Mouse (Mus musculus): ENCODE measurements around the gene Adcy4. TPM values are rescaled to one million over a fixed set of nuclear protein-coding genes. Genes with fewer than 3 reads are reported as not detected.

Adcy4 gene
- polyA plus RNA-seq, 1 experiment from 2014 or later, result 0.04 TPM

DNA sequence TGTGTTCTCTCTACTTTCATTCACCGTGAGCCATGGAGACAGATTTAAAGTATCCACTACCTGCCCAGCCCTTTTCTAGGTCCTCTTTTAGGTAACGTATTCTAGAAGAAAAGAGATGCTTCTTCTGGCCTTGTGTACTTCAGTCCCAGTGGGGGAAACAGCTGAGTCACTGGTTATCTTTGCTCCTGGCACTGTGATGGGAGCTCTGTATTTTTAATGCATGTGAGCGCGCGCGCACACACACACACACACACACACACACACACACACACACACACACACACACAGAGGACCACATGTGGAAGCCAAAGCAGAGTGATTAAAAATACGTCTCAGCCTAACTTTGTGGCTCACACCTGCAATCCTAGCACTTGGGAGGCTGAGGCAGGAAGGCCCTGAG lies 60.5 kb downstream of the Adcy4 start:
- Histone ChIP-seq H3K27ac (no peak overlapping the region), H3K79me2 (ENCODE audit: inconsistent target) (no peaks in the 10 kb centered on the region), H3K36me3 (ENCODE audit: inconsistent target) (peaks cover 14% of the 10 kb centered on the region), H3K4me3 (ENCODE audit: inconsistent target) (no peak overlapping the region)
- WGBS (ENCODE audit: missing documents), result 84% methylated on average over 3 of the region's 7 CpGs

GRCm38 (mm10) chr14:55722438-55722945 lies 61.4 kb downstream of the Adcy4 start:
- 25% methylated on average over 8 of the region's 8 CpGs for WGBS (ENCODE audit: missing documents)
- H3K79me2 ChIP-seq (ENCODE audit: inconsistent target), result no peaks in the 10 kb centered on the region
- H3K4me3 ChIP-seq (ENCODE audit: inconsistent target), result no peak overlapping the region
- peaks cover 22% of the 10 kb centered on the region for H3K36me3 ChIP-seq (ENCODE audit: inconsistent target)
- no peak overlapping the region for H3K27ac ChIP-seq

DNA sequence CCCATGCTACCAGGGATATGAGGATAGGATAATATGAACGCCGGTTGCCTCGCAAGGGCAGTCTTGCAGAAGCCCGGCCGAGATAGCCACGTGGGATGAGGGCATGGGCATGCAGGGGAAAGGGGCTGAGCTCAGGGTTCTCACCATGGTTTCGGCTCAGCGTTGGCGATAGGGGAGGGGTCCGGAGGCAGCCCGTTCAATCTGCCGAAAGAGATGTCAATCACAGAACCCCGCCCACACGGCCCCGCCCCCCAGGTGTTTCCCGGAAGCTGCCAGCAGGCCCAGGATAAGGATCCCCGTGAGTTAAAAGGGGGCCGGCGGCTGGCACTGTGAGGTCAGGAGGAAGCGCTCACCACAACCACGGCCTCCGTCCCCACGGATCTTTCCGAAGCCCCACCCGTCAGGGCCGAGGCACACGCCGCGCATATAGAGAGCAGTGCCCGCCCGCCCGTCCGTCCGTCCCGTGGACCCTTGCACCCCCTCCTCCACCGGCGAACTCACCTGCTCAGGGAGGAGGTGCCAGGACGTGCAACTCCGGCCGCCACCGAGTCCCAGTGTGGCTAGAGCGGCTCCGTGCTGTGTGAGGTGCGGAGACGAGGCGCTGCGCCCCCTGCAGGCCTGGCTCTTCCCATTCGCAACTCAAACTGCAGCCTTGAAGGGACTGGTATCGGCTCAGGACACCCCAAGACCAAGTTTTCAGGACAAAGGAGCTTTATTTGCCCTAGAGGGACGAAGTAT lies 62.0 kb downstream of the Adcy4 start, which contains the start of gene Rabggta:
Gene Rabggta (minus strand): TSS at position 564 of the 738 bp plus-strand sequence.
- H3K27ac ChIP-seq, result peak within 1 kb of the TSS; percentile 41
- H3K36me3 ChIP-seq (ENCODE audit: inconsistent target), result peaks cover 28% of the 10 kb centered on the region
- H3K79me2 ChIP-seq (ENCODE audit: inconsistent target), result no peaks in the 10 kb centered on the region
- 2% methylated on average over 50 of the region's 50 CpGs for WGBS (ENCODE audit: missing documents)
- peak within 1 kb of the TSS; percentile 35 for H3K4me3 ChIP-seq (ENCODE audit: inconsistent target)

- H3K36me3 ChIP-seq (ENCODE audit: inconsistent target), result peaks cover 34% of the 10 kb centered on the region
- peak overlapping the region; percentile 35; the same call in 1 of the 2 replicates for H3K4me3 ChIP-seq (ENCODE audit: inconsistent target)
- whole genome bisulfite sequencing (ENCODE audit: missing documents), result 93% methylated on average over 6 of the region's 6 CpGs
- no peaks in the 10 kb centered on the region for H3K79me2 ChIP-seq (ENCODE audit: inconsistent target)
- H3K27ac ChIP-seq, result no peak overlapping the region
Measured at GRCm38 (mm10) chr14:55721076-55721475, 62.8 kb downstream of the Adcy4 start.

DNA sequence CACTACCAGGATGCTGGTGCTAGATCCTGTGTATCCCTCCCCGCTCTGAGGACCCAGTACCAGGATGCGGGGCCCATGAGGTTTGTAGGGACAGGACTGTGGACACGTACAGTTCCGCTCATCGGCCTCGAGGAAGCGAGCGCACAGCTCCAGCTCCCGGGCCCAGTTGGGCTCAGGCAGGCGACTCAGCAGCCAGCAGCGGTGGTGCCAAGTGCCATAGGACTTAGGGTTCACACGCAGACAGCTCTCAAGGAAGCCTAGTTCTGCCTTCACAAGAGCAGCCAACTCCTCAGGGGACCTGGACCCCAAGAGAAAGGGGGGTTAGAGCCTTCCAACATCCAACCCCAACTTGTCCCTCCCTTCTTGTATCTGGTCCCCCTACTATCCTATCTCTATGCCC lies 63.2 kb downstream of the Adcy4 start:
- H3K36me3 ChIP-seq (ENCODE audit: inconsistent target), result peaks cover 34% of the 10 kb centered on the region
- H3K27ac ChIP-seq, result no peak overlapping the region
- H3K79me2 ChIP-seq (ENCODE audit: inconsistent target), result no peaks in the 10 kb centered on the region
- no peak overlapping the region for H3K4me3 ChIP-seq (ENCODE audit: inconsistent target)
- WGBS (ENCODE audit: missing documents), result 97% methylated on average over 12 of the region's 12 CpGs

GRCm38 (mm10) chr14:55719737-55720136 lies 64.2 kb downstream of the Adcy4 start:
- no peaks in the 10 kb centered on the region for H3K79me2 ChIP-seq (ENCODE audit: inconsistent target)
- no peak overlapping the region for H3K27ac ChIP-seq
- H3K36me3 ChIP-seq (ENCODE audit: inconsistent target), result peaks cover 34% of the 10 kb centered on the region
- H3K4me3 ChIP-seq (ENCODE audit: inconsistent target), result no peak overlapping the region
- 83% methylated on average over 6 of the region's 6 CpGs for WGBS (ENCODE audit: missing documents)

Other genes with a start within 250 kb of the Adcy4 start
- gene Pck2, start 243.8 kb downstream of the Adcy4 start, polyA plus RNA-seq (2018), result 5.9 to 15.5 TPM (median 7.9 TPM) in 3 replicates
- 44.4 to 59.1 TPM (median 44.6 TPM) in 3 replicates for gene Dcaf11, start 224.1 kb downstream of the Adcy4 start, polyA plus RNA-seq (2018)
- 0.86 TPM in 1 of 3 replicates, not detected in the others for gene A730061H03Rik, start 223.7 kb downstream of the Adcy4 start, polyA plus RNA-seq (2018)
- gene Fitm1, start 208.5 kb downstream of the Adcy4 start, polyA plus RNA-seq (2018), result not detected in 3 replicates
- gene Psme1, start 206.0 kb downstream of the Adcy4 start, polyA plus RNA-seq (2018), result 213 to 335 TPM (median 292 TPM) in 3 replicates
- gene Emc9, start 198.8 kb downstream of the Adcy4 start, polyA plus RNA-seq (2018), result 11.9 to 22.1 TPM (median 17.9 TPM) in 3 replicates
- 172 to 350 TPM (median 300 TPM) in 3 replicates for gene Psme2, start 193.0 kb downstream of the Adcy4 start, polyA plus RNA-seq (2018)
- gene Rnf31, start 192.4 kb downstream of the Adcy4 start, polyA plus RNA-seq (2018), result 16.3 to 31.6 TPM (median 19.7 TPM) in 3 replicates
- gene Irf9, start 180.5 kb downstream of the Adcy4 start, polyA plus RNA-seq (2018), result 57.2 to 69.1 TPM (median 61.1 TPM) in 3 replicates
- not detected in 3 replicates for gene Rec8, start 166.1 kb downstream of the Adcy4 start, polyA plus RNA-seq (2018)
- gene Ipo4, start 148.1 kb downstream of the Adcy4 start, polyA plus RNA-seq (2018), result 18.4 to 47.7 TPM (median 21.3 TPM) in 3 replicates
- 0.29 to 1.2 TPM (median 1.1 TPM) in 3 replicates for gene Gm49378, start 146.2 kb downstream of the Adcy4 start, polyA plus RNA-seq (2018)
- 35.2 to 63.2 TPM (median 58.1 TPM) in 3 replicates for gene Tm9sf1, start 140.3 kb downstream of the Adcy4 start, polyA plus RNA-seq (2018)
- gene Tssk4, start 133.9 kb downstream of the Adcy4 start, polyA plus RNA-seq (2018), result 0.34 TPM in 1 of 3 replicates, not detected in the others
- gene Mdp1, start 123.6 kb downstream of the Adcy4 start, polyA plus RNA-seq (2018), result 25.4 to 29.3 TPM (median 26.3 TPM) in 3 replicates
- gene Gmpr2, start 112.2 kb downstream of the Adcy4 start, polyA plus RNA-seq (2018), result 27.4 to 36.4 TPM (median 34.4 TPM) in 3 replicates
- 136 to 262 TPM (median 187 TPM) in 3 replicates for gene Nedd8, start 112.0 kb downstream of the Adcy4 start, polyA plus RNA-seq (2018)
- 9.0 to 10.5 TPM (median 10.4 TPM) in 3 replicates for gene Tinf2, start 102.3 kb downstream of the Adcy4 start, polyA plus RNA-seq (2018)
- 1.2 to 4.3 TPM (median 3.6 TPM) in 3 replicates for gene Tgm1, start 70.2 kb downstream of the Adcy4 start, polyA plus RNA-seq (2018)
- 7.5 to 16.7 TPM (median 12.4 TPM) in 3 replicates for gene Rabggta, start 61.8 kb downstream of the Adcy4 start, polyA plus RNA-seq (2018)
- gene Dhrs1, start 38.4 kb downstream of the Adcy4 start, polyA plus RNA-seq (2018), result 63.5 to 108 TPM (median 106 TPM) in 3 replicates
- 9.3 to 22.6 TPM (median 12.9 TPM) in 3 replicates for gene Nop9, start 38.4 kb downstream of the Adcy4 start, polyA plus RNA-seq (2018)
- gene Cideb, start 25.6 kb downstream of the Adcy4 start, polyA plus RNA-seq (2018), result 0.22 to 0.72 TPM (median 0.41 TPM) in 3 replicates
- gene Ltb4r2, start 22.7 kb downstream of the Adcy4 start, polyA plus RNA-seq (2018), result 0.10 TPM in 1 of 3 replicates, not detected in the others
- 0.25 to 0.33 TPM (median 0.32 TPM) in 3 replicates for gene Ltb4r1, start 18.1 kb downstream of the Adcy4 start, polyA plus RNA-seq (2018)
- 11.7 to 24.6 TPM (median 17.7 TPM) in 3 replicates for gene Ripk3, start 4.8 kb upstream of the Adcy4 start, polyA plus RNA-seq (2018)
- gene Nfatc4, start 39.0 kb upstream of the Adcy4 start, polyA plus RNA-seq (2018), result not detected in 3 replicates
- 0.69 to 1.1 TPM (median 0.70 TPM) in 3 replicates for gene Nynrin, start 69.9 kb upstream of the Adcy4 start, polyA plus RNA-seq (2018)
- gene Cbln3, start 100.3 kb upstream of the Adcy4 start, polyA plus RNA-seq (2018), result not detected in 3 replicates
- 7.7 to 19.3 TPM (median 13.1 TPM) in 3 replicates for gene Khnyn, start 100.9 kb upstream of the Adcy4 start, polyA plus RNA-seq (2018)
- 1.5 to 3.1 TPM (median 2.0 TPM) in 3 replicates for gene Sdr39u1, start 116.2 kb upstream of the Adcy4 start, polyA plus RNA-seq (2018)
- gene Cma1, start 160.6 kb upstream of the Adcy4 start, polyA plus RNA-seq (2018), result not detected in 3 replicates
- gene Cma2, start 166.9 kb upstream of the Adcy4 start, polyA plus RNA-seq (2018), result not detected in 3 replicates
- not detected in 3 replicates for gene Mcpt1, start 233.9 kb upstream of the Adcy4 start, polyA plus RNA-seq (2018)
- not detected in 3 replicates for gene Mcpt9, start 246.4 kb upstream of the Adcy4 start, polyA plus RNA-seq (2018)

Measured in macrophage (primary cell).